Mouse (Mus musculus) cerebellum, adult 11-12 months (tissue): ENCODE data around the gene Olfr597.
"Not testable (repeated sequence)": the region's sequence is repeated elsewhere in the genome, so short reads cannot be mapped to it uniquely, and the experiment has no call there.

ENCODE experiments used
- DNase-seq: peaks from one replicate; pipeline ENCODE4 v3.0.0; 2022

The Olfr597 gene

DNA sequence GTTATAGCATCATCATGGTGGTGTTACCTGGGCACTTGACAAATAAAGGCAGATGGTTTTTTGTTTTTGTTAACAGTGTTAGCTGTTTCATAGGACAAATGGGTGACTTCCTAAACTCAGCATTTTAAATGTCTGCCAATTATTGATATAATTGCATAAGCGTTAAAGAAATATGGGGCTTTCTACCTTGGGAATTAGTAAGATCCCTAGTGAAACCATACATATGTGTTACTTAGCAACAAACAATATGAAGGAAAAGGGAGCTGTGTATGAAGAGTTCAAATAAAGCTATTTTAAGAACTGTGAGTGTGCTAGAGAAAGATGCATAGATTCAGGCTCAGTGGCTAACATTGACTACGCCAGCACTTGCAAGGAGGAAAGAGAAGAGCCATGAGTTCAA lies at the start of gene Olfr597:
Gene Olfr597 (plus strand): TSS at position 301 of the 400 bp plus-strand sequence.
- not testable (repeated sequence) for DNase-seq

DNA sequence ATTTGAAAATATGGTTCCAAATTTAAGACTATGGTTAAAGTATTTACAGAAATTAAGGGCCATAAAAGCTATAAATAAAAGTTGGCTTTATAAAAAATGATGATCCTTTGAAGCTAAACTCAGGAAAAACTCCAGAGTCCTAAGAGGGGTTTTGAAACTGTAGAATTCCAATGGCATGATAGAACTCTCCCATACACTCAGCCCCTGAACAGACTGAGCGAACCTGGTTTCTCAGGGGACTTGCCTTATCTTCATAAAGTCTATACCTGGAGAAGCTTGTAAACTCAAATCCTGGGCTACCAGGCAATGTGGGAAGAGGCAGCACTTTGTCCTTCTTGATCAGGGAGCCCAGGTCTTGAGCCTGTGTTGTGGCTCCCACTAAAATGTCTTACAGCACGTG lies 10.8 kb upstream of the Olfr597 start, which contains the start of gene Olfr596:
Gene Olfr596 (plus strand): TSS at position 301 of the 400 bp plus-strand sequence.
- DNase-seq, result not testable (repeated sequence)

DNA sequence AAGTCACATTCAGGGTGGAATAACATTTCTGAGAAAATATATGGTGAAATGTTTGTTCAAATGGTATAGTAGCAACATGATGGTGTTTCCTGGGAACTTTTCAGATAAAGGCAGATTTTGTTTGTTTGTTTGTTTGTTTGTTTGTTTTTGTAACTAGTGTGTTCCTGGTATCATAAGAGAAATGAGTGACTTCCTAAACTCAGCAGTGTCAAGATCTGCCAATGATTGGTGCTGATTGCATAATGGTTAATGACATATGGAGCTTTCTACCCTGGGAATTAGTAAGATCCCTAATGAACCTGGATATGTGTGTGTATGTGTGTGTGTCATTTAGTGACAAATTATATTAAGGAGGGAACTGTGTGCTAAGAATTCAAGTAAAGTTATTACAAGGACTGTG lies 7.2 kb downstream of the Olfr597 start, which contains the start of gene Olfr598:
Gene Olfr598 (plus strand): TSS at position 301 of the 400 bp plus-strand sequence.
- DNase-seq, result no peak

DNA sequence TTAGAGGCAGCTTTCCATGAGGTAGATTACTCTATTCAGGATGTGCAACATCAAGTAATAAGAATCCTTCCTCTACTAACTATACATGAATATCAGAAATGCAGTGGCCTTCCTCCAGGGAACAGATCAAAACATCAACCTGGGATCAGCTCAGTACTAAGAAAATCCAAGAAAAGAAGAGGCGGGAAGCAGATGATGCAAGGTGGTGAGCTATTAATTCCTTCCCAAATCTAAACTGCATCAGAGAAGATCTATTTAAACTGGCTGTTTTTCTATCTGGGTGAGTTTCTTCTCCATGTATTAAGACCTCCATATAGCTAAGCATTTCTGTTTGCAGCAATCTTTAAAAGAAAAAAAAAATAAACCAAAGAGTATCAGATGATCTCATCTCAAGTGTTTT lies 19.5 kb downstream of the Olfr597 start, which contains the start of gene Olfr599:
Gene Olfr599 (plus strand): TSS at position 301 of the 400 bp plus-strand sequence.
- no peak for DNase-seq

DNA sequence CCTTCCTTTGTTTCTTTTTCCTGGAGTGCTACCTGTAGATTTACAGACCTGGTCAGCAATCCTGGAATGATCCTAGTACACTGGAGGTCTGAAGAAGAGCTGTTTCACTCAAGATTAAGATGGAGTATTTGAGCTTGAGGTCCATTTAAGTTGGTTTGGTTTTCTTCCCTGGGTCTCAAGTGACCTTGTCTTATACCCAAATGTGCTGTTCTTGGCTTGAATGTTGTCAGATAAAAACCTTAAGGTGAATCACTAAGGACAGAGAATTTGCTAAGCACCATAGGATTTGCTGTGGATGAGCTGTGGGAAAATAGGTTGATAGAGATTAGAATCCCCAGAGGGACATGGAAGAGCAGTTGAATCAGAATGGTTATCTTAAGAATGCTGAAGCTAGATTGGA lies 33.5 kb downstream of the Olfr597 start, which contains the start of gene Olfr600:
Gene Olfr600 (minus strand): TSS at position 101 of the 400 bp plus-strand sequence.
- DNase-seq, result no peak

DNA sequence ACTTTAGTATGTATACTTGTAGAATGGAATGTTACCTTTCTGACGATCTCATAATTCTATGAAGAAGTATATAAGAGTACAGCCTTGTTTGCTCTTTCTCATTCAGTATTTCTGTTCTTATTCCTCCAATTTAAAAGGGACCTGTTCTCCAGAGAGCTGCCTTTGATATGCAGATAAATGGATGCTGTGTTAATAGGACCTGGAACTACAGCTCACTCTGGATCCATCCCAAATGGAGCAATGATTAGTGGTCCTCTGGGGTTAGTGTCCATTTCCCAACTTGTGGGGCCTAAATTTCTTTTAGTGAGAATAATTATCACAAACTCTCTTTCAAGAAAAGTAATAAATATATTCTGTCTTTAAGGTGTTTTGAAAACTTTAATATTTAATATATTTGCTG lies 46.4 kb downstream of the Olfr597 start, which contains the start of gene Olfr601:
Gene Olfr601 (minus strand): TSS at position 101 of the 400 bp plus-strand sequence.
- no peak for DNase-seq
